Mouse (Mus musculus) CD8-positive naive resting alpha-beta T cell, adult 2 months (primary cell): ENCODE measurements around the gene Dqx1.

Experiments
- DNase-seq, 2 experiments: peaks; one replicate each; pipeline ENCODE4 v3.0.0; 2022; ENCODE audit warnings: low read depth in 2 of 2, low spot score in 2 of 2

Dqx1 gene

DNA sequence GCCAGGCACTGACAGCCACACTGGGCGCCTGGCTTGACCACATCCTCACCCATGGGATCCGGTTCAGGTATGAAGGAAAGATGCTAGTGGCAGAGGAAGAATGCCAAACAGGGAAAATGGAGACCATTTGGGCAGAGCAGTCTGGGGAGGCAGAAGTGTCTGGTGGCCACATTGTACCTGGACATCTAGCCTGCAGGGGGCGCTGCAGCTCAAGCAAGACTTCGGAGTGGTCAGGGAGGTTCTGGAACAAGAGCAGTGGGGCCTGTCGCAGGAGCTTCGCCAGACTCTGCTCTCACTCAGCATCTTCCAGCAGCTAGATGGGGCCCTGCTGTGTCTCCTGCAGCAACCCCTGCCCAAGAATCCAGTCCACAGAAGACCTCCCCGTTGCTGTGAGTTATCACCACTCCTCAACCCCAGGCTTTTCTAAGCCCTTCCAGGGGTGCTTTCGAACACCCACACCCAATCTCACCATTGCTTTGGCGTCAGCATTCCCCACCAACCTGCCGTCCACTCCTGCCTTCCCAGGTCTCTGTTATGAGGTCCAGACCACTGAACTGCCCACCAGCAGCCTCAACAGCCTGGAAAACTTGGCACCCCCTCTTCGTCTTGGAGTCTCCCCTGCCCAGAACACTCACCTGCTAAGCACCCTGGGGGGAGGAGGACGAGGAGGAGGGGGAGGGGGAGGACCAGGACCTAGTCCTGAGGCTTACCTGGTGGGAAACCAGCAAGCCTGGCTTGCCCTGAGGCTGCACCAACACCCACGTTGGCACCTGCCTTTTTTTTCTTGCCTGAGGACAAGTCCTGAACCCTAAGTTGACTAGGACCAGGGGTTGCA is 50.1 kb downstream of the Dqx1 start:
- peak; percentile 81 for DNase-seq

DNA sequence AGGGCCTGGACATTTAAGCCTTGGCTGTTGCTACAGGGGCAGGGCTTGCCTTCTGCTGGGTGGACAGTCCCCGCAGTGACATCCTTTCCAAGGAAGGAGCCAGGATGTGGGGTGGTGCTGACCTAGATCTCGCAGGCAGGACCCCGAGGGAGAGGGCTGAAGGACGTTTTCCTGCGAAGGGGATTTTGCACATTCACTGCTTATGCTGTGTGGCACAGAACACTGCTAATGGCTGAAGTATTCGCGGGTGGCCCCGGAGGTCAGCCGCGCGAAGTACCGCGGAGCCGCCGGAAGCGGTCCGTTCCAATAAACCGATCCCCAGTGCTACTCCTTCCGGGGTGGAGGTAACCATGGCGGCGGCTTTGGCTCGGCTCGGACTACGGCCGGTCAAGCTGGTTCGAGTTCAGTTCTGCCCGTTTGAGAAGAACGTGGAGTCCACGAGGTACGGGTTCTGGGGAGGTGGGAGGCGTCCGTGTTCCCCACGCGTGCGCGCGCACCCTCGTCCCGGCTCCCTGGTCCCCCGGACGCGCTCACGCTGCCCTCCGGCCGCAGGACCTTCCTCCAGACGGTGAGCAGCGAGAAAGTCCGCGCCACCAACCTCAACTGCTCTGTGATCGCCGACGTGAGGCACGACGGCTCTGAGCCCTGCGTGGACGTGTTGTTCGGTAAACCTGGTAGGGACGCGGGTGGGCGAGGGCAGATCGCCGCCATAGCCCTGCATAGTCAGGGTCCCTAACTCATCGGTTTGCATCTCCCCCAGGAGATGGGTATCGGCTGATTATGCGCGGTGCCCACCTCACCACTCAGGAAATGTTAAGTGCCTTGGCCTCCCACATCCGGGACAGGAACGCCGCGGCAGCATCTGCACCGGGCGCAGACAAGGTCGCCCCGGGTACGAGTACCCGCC is 51.4 kb downstream of the Dqx1 start, which contains the start of gene Mrpl53:
Gene Mrpl53, plus strand, starts transcription at position 279 of the 907 bp plus-strand sequence.
- DNase-seq = peak; percentile 39 to 46

- DNase-seq = no peak
Measured at GRCm38 (mm10) chr6:83111510-83112136, 54.0 kb downstream of the Dqx1 start.

DNA sequence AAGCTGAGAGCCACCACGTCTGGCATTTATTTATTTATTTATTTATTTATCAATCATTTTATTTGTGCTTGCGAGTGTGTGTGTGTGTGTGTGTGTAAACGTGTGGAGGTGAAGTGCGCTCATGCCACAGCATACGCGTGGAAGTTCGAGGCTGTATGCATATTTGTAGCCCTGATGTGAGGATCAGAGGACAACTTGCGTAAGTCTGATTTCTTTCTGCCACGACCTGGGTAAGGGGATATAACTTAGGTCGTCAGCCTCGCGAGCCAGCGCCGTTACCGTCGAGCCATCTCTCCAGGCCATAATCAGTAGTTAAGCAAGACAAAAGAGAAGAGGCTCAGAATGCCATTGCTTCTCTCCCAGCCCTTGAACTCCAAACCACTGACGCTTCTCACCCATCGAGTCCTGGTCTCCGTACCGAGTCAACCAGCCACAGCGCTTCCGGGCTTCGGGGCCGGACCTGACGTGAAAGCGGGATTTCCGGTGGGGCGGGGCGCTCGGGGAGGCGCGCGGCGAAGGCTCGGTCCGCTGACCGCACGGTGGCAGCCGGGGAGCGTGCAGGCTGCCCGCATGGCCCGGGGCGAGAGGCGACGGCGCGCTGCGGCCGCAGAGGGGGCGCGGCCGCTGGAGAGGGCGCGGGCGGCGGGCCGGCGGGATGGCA is 57.5 kb downstream of the Dqx1 start, which contains the start of gene Mogs:
Gene Mogs, plus strand, starts transcription at position 486 of the 661 bp plus-strand sequence.
- peak; percentile 77 to 79 for DNase-seq

- peak in 1 of 2 experiments; percentile 31 for DNase-seq
Measured at GRCm38 (mm10) chr6:83115682-83116372, 58.2 kb downstream of the Dqx1 start.

DNA sequence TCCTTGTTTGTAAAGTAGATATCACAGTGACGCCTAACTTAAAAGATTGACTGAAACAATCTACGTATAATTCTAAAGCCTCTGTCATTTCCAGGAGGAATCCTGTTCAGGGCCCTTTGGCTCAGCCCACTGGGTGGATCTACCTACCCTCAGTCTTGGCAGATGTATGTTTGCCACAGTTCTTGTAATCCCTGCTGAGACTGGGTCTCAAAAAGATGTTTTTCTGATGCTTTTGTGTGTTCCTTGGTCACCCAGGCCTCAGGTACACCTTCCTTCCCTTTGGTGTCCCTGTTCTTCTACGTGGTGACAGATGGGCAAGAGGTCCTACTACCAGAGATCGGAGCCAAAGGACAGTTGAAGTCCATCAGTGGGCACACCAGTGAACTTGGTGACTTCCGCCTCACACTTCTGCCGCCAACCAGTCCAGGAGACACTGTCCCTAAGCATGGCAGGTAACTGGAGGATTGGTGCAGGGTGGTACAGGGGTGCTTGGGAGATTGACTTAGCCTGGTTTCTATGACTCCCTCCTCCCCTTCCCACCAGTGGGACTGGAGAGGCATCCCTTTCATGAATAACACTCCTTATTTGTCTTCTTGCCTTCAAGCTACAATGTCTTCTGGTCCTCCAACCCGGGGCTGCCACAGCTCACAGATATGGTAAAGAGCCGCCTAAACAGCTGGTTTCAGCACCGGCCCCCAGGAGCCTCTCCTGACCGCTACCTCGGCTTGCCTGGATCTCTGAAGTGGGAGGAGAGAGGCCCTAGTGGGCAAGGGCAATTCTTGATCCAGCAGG is 58.9 kb downstream of the Dqx1 start:
- no peak for DNase-seq
